Mouse (Mus musculus): Measurements from ENCODE around the gene Mapt. TPM values are rescaled to one million over a fixed set of nuclear protein-coding genes. Genes with fewer than 3 reads are reported as not detected.

The Mapt gene
- polyA plus RNA-seq, 1 experiment from 2014 or later = 8.1 TPM

GRCm38 (mm10) chr11:104331208-104331607, 100.0 kb downstream of the Mapt start:
- no peaks in the 10 kb centered on the region for H3K9me3 ChIP-seq
- no peak for DNase-seq (ENCODE audit: extremely low spot score, low spot score)
- no peaks in the 10 kb centered on the region for H3K4me1 ChIP-seq
- no peaks in the 10 kb centered on the region for H3K27me3 ChIP-seq (ENCODE audit: poor library complexity, severe bottlenecking)
- no peak overlapping the region for H3K27ac ChIP-seq
- H3K36me3 ChIP-seq (replicated peaks) = peaks cover 54% of the 10 kb centered on the region
- WGBS = 94% methylated on average over 3 of the region's 3 CpGs
- H3K4me3 ChIP-seq = no peak overlapping the region

DNA sequence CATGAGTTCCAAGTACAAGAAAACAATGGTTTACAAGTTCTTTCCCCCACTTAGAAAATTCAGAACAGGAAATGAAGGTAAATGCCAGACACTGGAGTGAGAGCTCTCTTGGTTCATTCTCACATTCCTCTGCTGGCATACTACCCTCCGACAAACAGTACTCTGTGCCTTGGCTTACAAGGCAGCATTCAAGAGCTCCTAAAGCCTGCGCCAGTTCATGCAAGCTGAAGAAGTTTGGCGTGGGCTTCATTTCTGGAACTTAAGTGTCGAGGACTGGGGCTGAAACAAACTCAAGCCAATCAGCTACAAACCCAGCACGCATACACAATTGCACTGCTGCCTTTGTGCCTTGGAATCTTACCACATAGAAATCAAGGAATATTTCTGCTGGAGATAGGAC, 100.9 kb downstream of the Mapt start:
- H3K4me3 ChIP-seq = no peak overlapping the region
- H3K36me3 ChIP-seq (replicated peaks) = peaks cover 61% of the 10 kb centered on the region
- H3K4me1 ChIP-seq = no peaks in the 10 kb centered on the region
- no peak for DNase-seq (ENCODE audit: extremely low spot score, low spot score)
- no peak overlapping the region for H3K27ac ChIP-seq
- no peaks in the 10 kb centered on the region for H3K9me3 ChIP-seq
- H3K27me3 ChIP-seq (ENCODE audit: poor library complexity, severe bottlenecking) = no peaks in the 10 kb centered on the region
- WGBS = 93% methylated on average over 5 of the region's 5 CpGs

DNA sequence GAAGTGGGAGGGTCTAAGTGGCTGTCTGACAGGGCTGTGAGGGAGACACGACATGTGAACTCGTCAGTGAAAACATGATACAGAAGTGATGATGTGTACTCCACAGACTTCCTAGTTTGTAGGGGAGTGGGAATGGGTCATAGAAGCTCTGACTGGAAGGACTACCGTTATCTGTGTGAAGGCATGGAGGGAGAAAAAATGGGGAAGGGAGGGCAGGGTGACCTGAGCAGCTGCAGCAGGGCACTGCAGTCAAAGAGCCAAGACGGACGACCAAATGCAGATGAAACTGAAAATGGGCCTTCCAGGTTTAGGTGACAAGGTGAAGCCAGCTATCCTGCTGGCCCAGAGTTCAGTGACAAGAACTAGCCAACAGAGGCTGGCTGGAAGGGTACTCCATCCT, 102.9 kb downstream of the Mapt start:
- H3K27me3 ChIP-seq (ENCODE audit: poor library complexity, severe bottlenecking) = no peaks in the 10 kb centered on the region
- H3K36me3 ChIP-seq (replicated peaks) = peaks cover 81% of the 10 kb centered on the region
- H3K4me3 ChIP-seq = no peak overlapping the region
- DNase-seq (ENCODE audit: extremely low spot score, low spot score) = no peak
- no peak overlapping the region for H3K27ac ChIP-seq
- H3K9me3 ChIP-seq = no peaks in the 10 kb centered on the region
- H3K4me1 ChIP-seq = no peaks in the 10 kb centered on the region
- WGBS = 85% methylated on average over 5 of the region's 5 CpGs

GRCm38 (mm10) chr11:104334946-104335345, 103.8 kb downstream of the Mapt start:
- H3K36me3 ChIP-seq (replicated peaks) = peaks cover 90% of the 10 kb centered on the region
- H3K4me1 ChIP-seq = no peaks in the 10 kb centered on the region
- no peak for DNase-seq (ENCODE audit: extremely low spot score, low spot score)
- no peaks in the 10 kb centered on the region for H3K9me3 ChIP-seq
- no peak overlapping the region for H3K4me3 ChIP-seq
- no peaks in the 10 kb centered on the region for H3K27me3 ChIP-seq (ENCODE audit: poor library complexity, severe bottlenecking)
- 96% methylated on average over 13 of the region's 13 CpGs for WGBS
- H3K27ac ChIP-seq = no peak overlapping the region

DNA sequence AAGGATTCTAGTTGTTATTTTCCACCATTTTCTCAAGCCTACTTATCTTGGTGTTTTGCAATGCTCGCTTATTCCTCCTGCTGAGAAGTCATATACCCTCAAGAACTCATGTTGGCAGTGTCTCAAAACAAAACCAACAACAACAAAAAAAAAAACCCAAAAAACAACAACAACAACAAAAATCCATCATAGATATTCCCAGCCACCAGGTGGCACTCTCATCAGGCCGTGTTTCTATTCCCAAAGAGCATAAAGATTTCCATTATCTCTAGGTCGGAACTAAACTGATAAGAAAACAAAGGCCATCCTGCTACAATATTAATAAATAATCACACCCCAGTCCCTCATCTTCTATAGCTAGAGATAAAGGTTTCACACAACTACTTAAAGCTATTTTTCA, 115.7 kb downstream of the Mapt start:
- peaks cover 96% of the 10 kb centered on the region for H3K36me3 ChIP-seq (replicated peaks)
- no peaks in the 10 kb centered on the region for H3K9me3 ChIP-seq
- DNase-seq (ENCODE audit: extremely low spot score, low spot score) = no peak

DNA sequence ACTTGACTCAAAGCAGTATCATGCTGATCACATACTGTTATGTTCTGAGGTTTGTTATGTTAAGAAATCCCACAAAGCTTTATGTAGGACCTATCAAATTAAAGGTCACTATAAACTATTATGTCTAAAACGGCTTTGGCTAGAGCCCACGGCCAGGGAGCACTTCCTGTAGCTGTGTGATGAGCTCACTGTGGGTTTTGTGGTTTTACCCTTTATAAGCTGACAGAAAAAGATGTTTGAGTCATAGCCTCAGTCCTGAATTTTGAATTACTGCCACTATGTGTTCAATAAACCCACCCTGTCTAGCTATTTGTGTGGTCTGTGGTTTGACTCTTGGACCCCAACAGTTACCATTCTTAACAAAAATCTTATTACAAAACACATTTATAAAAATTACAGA, 130.6 kb downstream of the Mapt start:
- H3K9me3 ChIP-seq = no peaks in the 10 kb centered on the region
- H3K36me3 ChIP-seq (replicated peaks) = peaks cover 70% of the 10 kb centered on the region
- 86% methylated on average over 2 of the region's 2 CpGs for WGBS
- DNase-seq (ENCODE audit: extremely low spot score, low spot score) = no peak
- H3K4me3 ChIP-seq = no peak overlapping the region
- H3K27ac ChIP-seq = no peak overlapping the region
- H3K27me3 ChIP-seq (ENCODE audit: poor library complexity, severe bottlenecking) = no peaks in the 10 kb centered on the region
- H3K4me1 ChIP-seq = no peaks in the 10 kb centered on the region

More for the DNA sequence above, 115.7 kb downstream of the Mapt start:
- Histone ChIP-seq H3K4me1 (no peaks in the 10 kb centered on the region), H3K4me3 (no peak overlapping the region), H3K27ac (no peak overlapping the region), H3K27me3 (ENCODE audit: poor library complexity, severe bottlenecking) (no peaks in the 10 kb centered on the region)
- 86% methylated on average over 3 of the region's 3 CpGs for WGBS

DNA sequence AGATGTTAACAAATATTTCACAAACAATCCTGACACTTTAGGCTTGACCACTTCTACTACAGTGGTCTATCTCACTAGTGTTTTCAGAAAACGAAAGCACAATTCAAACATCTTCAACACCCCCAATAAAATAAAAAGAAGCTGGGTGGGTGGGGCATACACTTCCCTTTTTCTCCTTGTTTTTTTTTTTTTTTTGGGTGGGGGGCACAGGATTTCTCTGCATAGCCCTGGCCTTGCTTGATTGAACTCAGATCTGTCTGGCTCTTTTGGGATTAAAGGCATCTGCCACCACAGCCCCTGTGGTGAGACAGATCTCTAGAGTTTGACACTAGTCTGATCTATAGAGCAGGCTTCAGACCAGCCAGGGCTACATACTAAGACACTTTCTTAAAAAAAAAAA, 131.5 kb downstream of the Mapt start:
- 97% methylated on average over 1 of the region's 1 CpGs for WGBS
- no peak for DNase-seq (ENCODE audit: extremely low spot score, low spot score)
- Histone ChIP-seq H3K4me3 (no peak overlapping the region), H3K9me3 (no peaks in the 10 kb centered on the region), H3K27ac (no peak overlapping the region), H3K36me3 (replicated peaks) (peaks cover 69% of the 10 kb centered on the region), H3K4me1 (no peaks in the 10 kb centered on the region), H3K27me3 (ENCODE audit: poor library complexity, severe bottlenecking) (no peaks in the 10 kb centered on the region)

DNA sequence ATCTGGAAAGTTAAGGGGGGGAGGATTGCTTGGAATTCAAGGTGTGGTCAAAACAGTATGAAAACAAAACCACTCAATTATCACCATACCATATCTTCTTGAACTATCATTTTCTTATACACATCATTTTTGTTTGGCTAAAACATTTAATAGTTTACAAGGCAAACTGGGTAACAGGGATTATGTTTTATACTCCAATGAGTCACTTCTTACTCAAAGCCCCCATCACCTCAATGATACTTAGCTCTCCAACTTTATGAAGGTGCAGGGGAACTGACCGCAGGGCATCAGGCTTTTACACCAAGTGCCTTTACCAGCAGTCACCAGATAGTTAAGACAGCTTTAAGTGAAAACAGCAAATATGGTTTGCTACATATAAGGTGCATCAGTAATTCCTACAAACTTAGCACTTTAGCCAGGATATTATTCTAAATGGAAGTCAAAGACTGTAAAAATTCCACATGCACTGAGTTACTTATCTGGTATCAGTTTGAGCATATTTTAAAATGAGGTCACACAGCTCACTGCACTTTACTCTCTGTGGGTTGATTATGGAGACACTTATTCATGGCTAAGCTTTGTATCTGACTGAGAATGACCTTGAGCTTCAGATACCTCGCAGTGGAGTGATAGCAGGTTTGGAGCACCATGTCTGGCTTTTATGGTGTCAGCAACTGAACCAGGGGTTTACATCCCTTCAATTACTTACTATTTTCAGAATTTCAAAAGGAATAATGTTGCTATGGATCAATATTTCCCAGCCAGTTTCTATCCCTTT, 132.8 kb downstream of the Mapt start:
- WGBS = 96% methylated on average over 2 of the region's 2 CpGs
- no peak overlapping the region for H3K4me3 ChIP-seq
- peaks cover 79% of the 10 kb centered on the region for H3K36me3 ChIP-seq (replicated peaks)
- no peak for DNase-seq (ENCODE audit: extremely low spot score, low spot score)
- no peaks in the 10 kb centered on the region for H3K27me3 ChIP-seq (ENCODE audit: poor library complexity, severe bottlenecking)
- H3K9me3 ChIP-seq = no peaks in the 10 kb centered on the region
- no peaks in the 10 kb centered on the region for H3K4me1 ChIP-seq
- H3K27ac ChIP-seq = no peak overlapping the region

DNA sequence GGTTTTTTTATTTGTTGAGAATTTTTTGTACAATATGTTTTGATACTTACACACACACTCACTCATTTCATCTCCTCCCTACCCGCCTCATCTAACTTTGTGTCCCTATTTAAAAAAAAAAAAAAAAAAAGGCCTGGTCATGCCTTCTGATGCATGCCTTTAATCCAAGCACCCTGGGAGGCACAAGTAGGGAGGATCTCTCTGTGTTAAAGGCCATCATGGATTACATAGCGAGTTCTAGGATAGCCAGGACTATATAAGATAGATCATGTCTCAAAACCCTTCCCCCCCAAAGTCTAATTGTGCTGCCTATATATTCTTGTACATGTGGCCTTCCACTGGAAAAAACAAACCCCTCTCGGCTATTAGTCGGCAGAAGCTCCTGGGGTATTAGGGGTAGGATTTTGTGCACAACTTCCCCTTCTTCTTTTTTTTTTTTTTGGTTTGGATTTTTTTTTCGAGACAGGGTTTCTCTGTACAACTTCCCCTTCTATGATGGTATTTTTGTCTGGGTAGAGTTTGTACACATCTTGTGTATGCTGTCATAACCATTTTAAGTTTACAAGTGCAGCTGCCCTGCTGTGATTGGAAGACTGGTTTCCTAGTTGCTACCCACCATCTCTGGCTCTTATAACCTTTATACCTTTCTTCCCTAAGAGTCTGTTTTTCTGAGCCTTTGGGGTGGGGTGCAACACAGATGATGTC, 136.4 kb downstream of the Mapt start:
- no peaks in the 10 kb centered on the region for H3K9me3 ChIP-seq
- WGBS = 92% methylated on average over 5 of the region's 5 CpGs
- H3K36me3 ChIP-seq (replicated peaks) = peaks cover 82% of the 10 kb centered on the region
- H3K27ac ChIP-seq = no peak overlapping the region
- no peaks in the 10 kb centered on the region for H3K27me3 ChIP-seq (ENCODE audit: poor library complexity, severe bottlenecking)
- no peak overlapping the region for H3K4me3 ChIP-seq
- no peaks in the 10 kb centered on the region for H3K4me1 ChIP-seq
- no peak for DNase-seq (ENCODE audit: extremely low spot score, low spot score)

GRCm38 (mm10) chr11:104376291-104376690, 145.1 kb downstream of the Mapt start:
- peaks cover 64% of the 10 kb centered on the region for H3K36me3 ChIP-seq (replicated peaks)
- H3K4me3 ChIP-seq = no peak overlapping the region
- no peaks in the 10 kb centered on the region for H3K4me1 ChIP-seq
- no peak for DNase-seq (ENCODE audit: extremely low spot score, low spot score)
- H3K27ac ChIP-seq = no peak overlapping the region
- H3K9me3 ChIP-seq = no peaks in the 10 kb centered on the region
- H3K27me3 ChIP-seq (ENCODE audit: poor library complexity, severe bottlenecking) = no peaks in the 10 kb centered on the region
- 92% methylated on average over 3 of the region's 3 CpGs for WGBS

DNA sequence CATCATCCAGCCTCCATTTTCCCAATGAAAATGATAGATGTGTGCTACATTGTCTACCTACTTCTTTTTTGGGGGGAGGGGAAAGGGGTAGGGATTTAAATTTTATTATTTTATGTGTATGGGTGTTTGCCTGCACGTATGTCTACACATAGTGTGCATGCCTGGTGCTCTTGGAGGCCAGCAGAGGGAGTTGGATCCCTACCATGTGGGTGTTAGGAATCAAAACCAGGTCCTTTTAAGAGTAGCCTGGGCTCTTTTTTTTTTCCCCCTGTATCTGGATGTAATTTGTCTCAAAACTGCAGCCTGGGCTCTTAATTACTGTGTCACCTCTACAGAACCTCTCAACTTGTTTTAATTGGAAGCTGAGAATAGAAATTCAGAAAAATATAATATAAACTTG, 148.4 kb downstream of the Mapt start:
- Histone ChIP-seq H3K27me3 (ENCODE audit: poor library complexity, severe bottlenecking) (no peaks in the 10 kb centered on the region), H3K4me1 (no peaks in the 10 kb centered on the region), H3K9me3 (no peaks in the 10 kb centered on the region), H3K36me3 (replicated peaks) (peaks cover 37% of the 10 kb centered on the region), H3K27ac (no peak overlapping the region), H3K4me3 (no peak overlapping the region)
- 97% methylated on average over 1 of the region's 1 CpGs for WGBS
- no peak for DNase-seq (ENCODE audit: extremely low spot score, low spot score)
